Comparison of ENCODE assay signal across 21 mouse cellular contexts in genomic region chr15:98768259-98768658, GRCm38 (mm10). TPM values are rescaled to one million over a fixed set of nuclear protein-coding genes. Genes with fewer than 3 reads are reported as not detected.
"Had no signal": no experiment of that assay in that cellular context is flagged by ENCODE, and none has a peak within 500 bp of the region (broad histone marks: within the 10 kb centered on the region; RNA-seq: fewer than 3 reads in every experiment).

No protein-coding gene starts in this region.

- ATAC-seq: intestine, embryonic 16.5 days; liver, embryonic 12.5 days had no signal

- H3K4me3 ChIP-seq: limb, embryonic 13.5 days; liver, embryonic 12.5 days; midbrain, embryonic 12.5 days; neural tube, embryonic 13.5 days had no signal

- H3K27ac ChIP-seq: kidney, postnatal 0 days; limb, embryonic 13.5 days; liver, embryonic 12.5 days; midbrain, embryonic 12.5 days; neural tube, embryonic 13.5 days had no signal

- H3K9ac ChIP-seq: limb, embryonic 13.5 days; liver, embryonic 12.5 days; lung, embryonic 14.5 days; midbrain, embryonic 12.5 days; neural tube, embryonic 13.5 days had no signal

- H3K36me3 ChIP-seq: limb, embryonic 13.5 days; liver, embryonic 12.5 days; midbrain, embryonic 12.5 days; neural tube, embryonic 13.5 days had no signal

- DNase-seq: kidney, adult 8-10 months; kidney, postnatal 36 days; layer of hippocampus, adult 9-11 months; lung, embryonic 14.5 days; lung, postnatal 10 days; lung, postnatal 4 days; right cerebral cortex, adult 18-20 months; right cerebral cortex, postnatal 25 days; thymus, postnatal 4 days had no signal

- H3K4me2 ChIP-seq: limb, embryonic 13.5 days; liver, embryonic 12.5 days; lung, embryonic 14.5 days; midbrain, embryonic 12.5 days; neural tube, embryonic 13.5 days had no signal

- H3K9me3 ChIP-seq: limb, embryonic 13.5 days; liver, embryonic 12.5 days; midbrain, embryonic 12.5 days; neural tube, embryonic 13.5 days had no signal

RNA-seq across cellular contexts. Expression of gene Wnt10b, which starts 9.7 kb away (rescaled TPM):
- polyA plus RNA-seq: kidney, postnatal 0 days; liver, embryonic 12.5 days; liver, embryonic 16.5 days; lung, embryonic 14.5 days; neural tube, embryonic 13.5 days had no signal

RNA-seq across cellular contexts. Expression of gene Wnt1, which starts 21.4 kb away (rescaled TPM):
- total RNA-seq: layer of hippocampus, adult 18-20 months; left cerebral cortex, postnatal 36 days; megakaryocyte, adult 5-6 weeks had no signal
- polyA plus RNA-seq: intestine, embryonic 16.5 days; kidney, postnatal 0 days; limb, embryonic 13.5 days; liver, embryonic 12.5 days; liver, embryonic 16.5 days; lung, embryonic 14.5 days; small intestine, adult 2 months; stomach, embryonic 16.5 days had no signal

RNA-seq across cellular contexts. Expression of gene Ddn, which starts 41.0 kb away (rescaled TPM):
- polyA plus RNA-seq: intestine, embryonic 16.5 days; liver, embryonic 12.5 days; liver, embryonic 16.5 days; small intestine, adult 2 months; stomach, embryonic 16.5 days had no signal
